Mouse (Mus musculus) hematopoietic stem cell, adult 5-6 weeks (primary cell): ENCODE data around the gene Aen. TPM values are rescaled to one million over a fixed set of nuclear protein-coding genes. Genes with fewer than 3 reads are reported as not detected.

Experiments used
- ATAC-seq, 2 experiments: fragments of 125-278 bp in 1 of 2; replicated peaks in 1 of 2; 2 replicates each; pipeline ENCODE4 v1.8.0; 2016 to 2017; ENCODE audit warnings: inconsistent platforms in 2 of 2, mild to moderate bottlenecking in 2 of 2, moderate number of reproducible peaks in 2 of 2, low read depth in 1 of 2, moderate TSS enrichment in 1 of 2; ENCODE audit not compliant: low FRiP score in 2 of 2, poor library complexity in 2 of 2, severe bottlenecking in 2 of 2, insufficient read depth in 1 of 2, low TSS enrichment in 1 of 2
- total RNA-seq: library from RNA; stranded (forward); fragments of 172-1452, 232-1000 nt; gene quantifications from 2 replicates; pipeline ENCODE4 v1.2.3, GENCODE M21; 2017

Gene Aen
- total RNA-seq, 1 experiment from 2014 or later: 33.3 TPM

- ATAC-seq: 0 out of 4 replicates have a peak, but pooled peaks of 1 of the 2 experiments have one; percentile 27
Measured at GRCm38 (mm10) chr7:78884139-78884538, 11.5 kb upstream of the Aen start.

GRCm38 (mm10) chr7:78885404-78885803 is 10.2 kb upstream of the Aen start:
- ATAC-seq: no peak

- ATAC-seq: no peak
Measured at GRCm38 (mm10) chr7:78886496-78886895, 9.2 kb upstream of the Aen start.

- ATAC-seq: no peak
Measured at GRCm38 (mm10) chr7:78887431-78887842, 8.2 kb upstream of the Aen start.

- ATAC-seq: peak; percentile 47 to 67
Measured at GRCm38 (mm10) chr7:78890641-78891040, 5.0 kb upstream of the Aen start.

GRCm38 (mm10) chr7:78893917-78894316 is 1.7 kb upstream of the Aen start:
- no peak for ATAC-seq

GRCm38 (mm10) chr7:78895021-78895652 is 517 bp upstream of the Aen start:
- no peak for ATAC-seq

- no peak for ATAC-seq
Measured at GRCm38 (mm10) chr7:78897567-78897966, 1.9 kb downstream of the Aen start.

- ATAC-seq: peak; percentile 37 to 41; a peak in 2 of 4 replicates
Measured at GRCm38 (mm10) chr7:78903174-78903870, 7.7 kb downstream of the Aen start.

GRCm38 (mm10) chr7:78904175-78904574 is 8.5 kb downstream of the Aen start:
- ATAC-seq: no peak

GRCm38 (mm10) chr7:78909026-78909425 is 13.4 kb downstream of the Aen start:
- ATAC-seq: no peak

- ATAC-seq: no peak
Measured at GRCm38 (mm10) chr7:78910336-78911098, 14.9 kb downstream of the Aen start.

GRCm38 (mm10) chr7:78911209-78911608 is 15.6 kb downstream of the Aen start:
- ATAC-seq: no peak

GRCm38 (mm10) chr7:78912253-78912973 is 16.8 kb downstream of the Aen start:
- peak; percentile 63 to 70 for ATAC-seq

- no peak for ATAC-seq
Measured at GRCm38 (mm10) chr7:78912974-78913474, 17.4 kb downstream of the Aen start, which contains the start of gene Isg20. Gene Isg20 (plus strand): TSS chr7:78913424.

GRCm38 (mm10) chr7:78913649-78914544 is 18.2 kb downstream of the Aen start:
- ATAC-seq: peak; percentile 66 to 77

GRCm38 (mm10) chr7:78914545-78914845 is 18.8 kb downstream of the Aen start:
- ATAC-seq: no peak
